Mouse (Mus musculus) heart, postnatal 0 days (tissue): ENCODE data around the gene Neb. TPM values are rescaled to one million over a fixed set of nuclear protein-coding genes. Genes with fewer than 3 reads are reported as not detected.
"Not testable (repeated sequence)": the region's sequence is repeated elsewhere in the genome, so short reads cannot be mapped to it uniquely, and the experiment has no call there.

Experiments
- ATAC-seq: fragments of 200-750 bp; cut with Nextera tagmentation; 2 replicates; pipeline ENCODE4 v1.8.0; 2017; ENCODE audit warnings: low read depth, moderate number of reproducible peaks, moderate library complexity; ENCODE audit not compliant: insufficient read depth
- DNase-seq: peaks from one replicate; pipeline ENCODE4 v3.0.0-alpha.2; 2016; ENCODE audit warnings: low spot score
- H3K27ac ChIP-seq: fragments of 300-500 bp; sonication (generic); 2 replicates; pipeline ENCODE4 v1.5.1; 2014; ENCODE audit warnings: low read depth, mild to moderate bottlenecking
- H3K27me3 ChIP-seq: fragments of 300-500 bp; sonication (generic); 2 replicates; pipeline ENCODE4 v1.6.1; 2014; ENCODE audit warnings: low read length, mixed read lengths; ENCODE audit not compliant: control insufficient read depth, insufficient read depth
- H3K36me3 ChIP-seq: fragments of 300-500 bp; sonication (generic); replicated peaks from 2 replicates; pipeline ENCODE4 v1.6.1; 2014; ENCODE audit warnings: low read length, mixed read lengths; ENCODE audit not compliant: control insufficient read depth, insufficient read depth
- H3K4me1 ChIP-seq: fragments of 300-500 bp; sonication (generic); 2 replicates; pipeline ENCODE4 v1.6.1; 2014; ENCODE audit warnings: antibody characterized with exemption; ENCODE audit not compliant: control insufficient read depth, insufficient read depth
- H3K4me2 ChIP-seq: fragments of 300-500 bp; sonication (generic); 2 replicates; pipeline ENCODE4 v1.6.1; 2014; ENCODE audit warnings: low read depth, mild to moderate bottlenecking, low read length, moderate library complexity
- H3K4me3 ChIP-seq: fragments of 300-500 bp; sonication (generic); 2 replicates; pipeline ENCODE4 v1.5.1; 2014; ENCODE audit warnings: low read depth, low read length
- H3K9ac ChIP-seq: fragments of 300-500 bp; sonication (generic); replicated peaks from 2 replicates; pipeline ENCODE4 v1.6.1; 2014; ENCODE audit warnings: low read depth, low read length, mixed read lengths
- H3K9me3 ChIP-seq: fragments of 300-500 bp; sonication (generic); replicated peaks from 2 replicates; pipeline ENCODE4 v1.6.1; 2016; ENCODE audit warnings: low read length; ENCODE audit not compliant: control insufficient read depth
- CTCF ChIP-seq: IDR thresholded peaks from 2 replicates; pipeline ENCODE4 v1.5.1; 2016; ENCODE audit warnings: antibody characterized with exemption, control low read depth, low read depth
- EP300 ChIP-seq: IDR thresholded peaks from 2 replicates; pipeline ENCODE4 v1.6.1; 2016; ENCODE audit warnings: antibody characterized with exemption, low read depth
- WGBS: fragments of 180-500 bp; shearing (Covaris S2); extraction: QIAGEN DNeasy Blood & Tissue Kit; methylation state at CpG from one replicate; pipeline ENCODE4 v1.1.7; 2014; 5-methylcytosine and 5-hydroxymethylcytosine counted together
- microRNA-seq: library from miRNA; unstranded; fragments of <30 nt; microRNA quantifications from one replicate; pipeline ENCODE4, GENCODE M21; 2016
- polyA plus RNA-seq: library from polyadenylated mRNA; unstranded; fragments of >200 nt; fragmentation: Nextera tagmentation; extraction: Ambion mirVana; gene quantifications from 2 replicates; pipeline ENCODE4 v1.2.1, GENCODE M21; 2015
- total RNA-seq: library from RNA; depleted of rRNA; stranded (reverse); fragments of >200 nt; gene quantifications from 2 replicates; pipeline ENCODE4 v1.2.3, GENCODE M21; 2014; ENCODE audit warnings: low replicate concordance; rRNA removed

Neb gene
- total and polyA plus RNA-seq, 2 experiments from 2014 or later: 1.4 to 4.4 TPM

DNA sequence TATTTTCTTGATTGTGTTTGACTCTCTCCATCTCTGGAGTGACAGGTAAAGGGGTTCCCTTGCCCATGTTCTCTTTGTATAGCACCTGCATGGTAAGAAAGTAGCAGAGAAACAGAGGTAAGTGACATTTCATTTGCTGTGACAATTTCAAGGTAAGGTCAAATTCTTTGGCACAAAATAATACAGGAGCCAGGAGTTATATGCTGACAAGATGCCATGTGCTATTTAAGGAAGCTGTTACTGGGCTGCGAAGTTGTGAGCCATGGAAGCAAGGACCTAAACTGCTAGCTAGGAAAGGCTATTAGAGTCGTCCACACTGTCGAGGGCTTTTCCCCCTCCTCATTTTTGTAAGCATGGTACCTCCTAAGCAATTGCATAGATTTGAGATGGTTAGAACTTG is 225.2 kb downstream of the Neb start:
- Histone ChIP-seq H3K36me3 (no peaks in the 10 kb centered on the region), H3K9ac (no peak overlapping the region), H3K27ac (0 out of 2 replicates have a peak overlapping the region, but pooled peaks have one; percentile 27), H3K9me3 (no peaks in the 10 kb centered on the region), H3K27me3 (no peaks in the 10 kb centered on the region), H3K4me1 (peaks cover 8% of the 10 kb centered on the region), H3K4me3 (no peak overlapping the region), H3K4me2 (peak overlapping the region; percentile 23; the same call in 1 of the 2 replicates)
- TF ChIP-seq EP300 (no peak), CTCF (no peak)
- WGBS: 19% methylated on average over 3 of the region's 3 CpGs
- peak; percentile 33; the same call in 1 of the 2 replicates for ATAC-seq
- no peak for DNase-seq

DNA sequence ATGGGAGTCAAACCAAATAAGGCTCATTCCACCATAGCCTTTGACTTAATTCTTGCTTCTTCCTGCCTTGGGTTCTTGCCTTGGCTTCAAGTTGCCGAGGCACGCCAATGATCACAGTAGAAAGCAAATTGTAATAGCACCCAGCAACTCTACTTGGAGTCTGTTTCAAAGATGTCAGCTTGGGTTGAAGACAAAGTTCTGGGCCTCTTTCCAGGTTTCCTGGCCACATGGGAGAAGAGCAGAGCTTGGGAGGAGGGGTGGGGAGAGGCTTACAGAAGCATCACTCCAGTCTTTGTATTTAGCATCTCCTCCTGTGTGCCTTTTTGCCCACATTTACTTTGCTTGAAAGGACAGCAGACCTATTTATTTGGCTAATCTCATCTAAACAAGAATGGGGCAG is 244.9 kb downstream of the Neb start:
- H3K4me1 ChIP-seq: peaks cover 9% of the 10 kb centered on the region; the same call in 1 of the 2 replicates
- H3K4me3 ChIP-seq: no peak overlapping the region
- H3K27me3 ChIP-seq: no peaks in the 10 kb centered on the region
- no peak overlapping the region for H3K4me2 ChIP-seq
- WGBS: 79% methylated on average over 2 of the region's 2 CpGs
- no peak overlapping the region for H3K9ac ChIP-seq
- DNase-seq: no peak
- ATAC-seq: no peak
- no peak overlapping the region for H3K27ac ChIP-seq
- H3K9me3 ChIP-seq: no peaks in the 10 kb centered on the region
- H3K36me3 ChIP-seq: peaks cover 4% of the 10 kb centered on the region; the same call in 1 of the 2 replicates
- no peak for TF ChIP-seq EP300
- no peak for TF ChIP-seq CTCF

DNA sequence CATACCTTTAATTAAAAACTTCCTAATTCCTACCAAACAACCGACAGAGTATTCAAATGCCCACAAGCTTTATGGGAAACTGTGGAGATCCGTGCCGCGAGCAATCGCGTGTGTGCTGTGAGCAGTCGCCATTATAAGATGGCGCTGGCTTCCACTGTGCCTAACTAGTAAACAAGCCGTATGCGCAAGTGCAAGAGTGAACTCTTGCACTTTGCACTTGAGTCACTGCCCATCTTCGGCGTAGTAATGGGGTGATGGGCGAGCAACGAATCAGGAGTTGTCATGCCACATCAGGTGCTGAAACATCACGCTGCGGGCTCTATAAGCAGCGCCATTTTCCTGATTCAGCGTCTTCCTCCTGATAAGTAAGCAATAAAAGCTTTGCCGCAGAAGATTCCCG is 246.9 kb downstream of the Neb start:
- H3K4me1 ChIP-seq, H3K4me3 ChIP-seq, H3K27ac ChIP-seq, H3K9me3 ChIP-seq, H3K4me2 ChIP-seq, H3K9ac ChIP-seq, DNase-seq, ATAC-seq, H3K36me3 ChIP-seq, H3K27me3 ChIP-seq: not testable (repeated sequence)
- 95% methylated on average over 20 of the region's 20 CpGs for WGBS

DNA sequence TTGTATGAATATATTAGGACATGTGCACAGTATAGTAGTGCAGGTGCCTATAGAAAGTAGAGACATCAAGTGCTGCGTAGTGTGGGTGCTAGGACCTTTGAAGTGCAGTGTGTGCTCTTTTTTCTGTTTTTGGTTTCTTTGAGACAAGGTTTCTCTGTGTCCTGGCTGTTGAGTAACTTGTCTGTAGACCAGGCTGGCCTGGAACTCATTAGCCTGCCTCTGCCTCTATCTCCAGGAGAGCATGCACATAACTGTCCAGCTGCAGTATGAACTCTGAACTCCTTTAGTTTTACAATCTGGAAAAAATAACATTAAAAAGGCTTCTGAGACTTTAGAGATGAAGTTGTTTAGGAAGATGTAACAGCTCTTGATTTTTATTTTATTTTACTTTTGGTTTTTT is 264.2 kb downstream of the Neb start:
- no peak overlapping the region for H3K9ac ChIP-seq
- DNase-seq: no peak
- 93% methylated on average over 1 of the region's 1 CpGs for WGBS
- peaks cover 78% of the 10 kb centered on the region for H3K36me3 ChIP-seq
- no peaks in the 10 kb centered on the region for H3K4me1 ChIP-seq
- H3K27me3 ChIP-seq: no peaks in the 10 kb centered on the region
- TF ChIP-seq CTCF (no peak), EP300 (no peak)
- H3K27ac ChIP-seq: no peak overlapping the region
- H3K9me3 ChIP-seq: no peaks in the 10 kb centered on the region
- no peak overlapping the region for H3K4me2 ChIP-seq
- ATAC-seq: no peak
- H3K4me3 ChIP-seq: no peak overlapping the region

Small RNAs within 50 kb of the gene (microRNA-seq; reads per million reads assigned to microRNA genes)
- not detected for gene Gm22095

Other genes starting within 250 kb of the Neb start
- gene Arl5a, start 46.4 kb upstream of the Neb start, total RNA-seq: 57.5 and 73.2 TPM in 2 replicates
- gene Arl5a, start 46.4 kb upstream of the Neb start, polyA plus RNA-seq: 23.9 and 26.2 TPM in 2 replicates